9 mouse cellular contexts compared by ENCODE assay signal in the genomic region with DNA sequence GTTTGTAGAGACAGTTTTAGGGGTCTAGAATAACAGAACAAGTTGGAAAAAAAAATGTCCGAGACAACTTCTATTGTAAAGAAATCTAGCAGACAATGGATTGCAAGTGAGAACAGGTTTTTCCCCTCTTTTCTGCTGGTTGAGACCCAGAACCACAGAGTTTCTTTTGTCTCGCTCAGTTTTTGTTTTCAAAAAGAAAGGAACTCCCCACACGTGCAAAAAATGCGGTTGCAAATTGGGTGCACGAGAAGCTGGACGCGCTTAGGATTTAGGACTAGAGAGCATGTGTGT. TPM values are rescaled to one million over a fixed set of nuclear protein-coding genes. Genes with fewer than 3 reads are reported as not detected.
DNase-seq lines count a peak whose midpoint lies in the region; ATAC-seq and TF ChIP-seq lines count a peak whose summit lies in the region.
"Had no signal": no experiment of that assay in that cellular context is flagged by ENCODE, and none has a peak within 500 bp of the region (broad histone marks: within the 10 kb centered on the region; RNA-seq: fewer than 3 reads in every experiment).

No protein-coding gene starts in this region.

- peaks cover 20% of the 10 kb centered on the region for H3K79me3 ChIP-seq in C2C12 (ENCODE audit: low read depth)

- H3ac ChIP-seq in C2C12 (ENCODE audit: control insufficient read depth, insufficient read length, low read depth): peak overlapping the region; percentile 86

- H3K27me3 ChIP-seq in heart, adult 2 months (ENCODE audit: control insufficient read depth, insufficient read depth, low read length): no peaks in the 10 kb centered on the region
- H3K27me3 ChIP-seq in C2C12 (ENCODE audit: control insufficient read depth, insufficient read depth, insufficient read length): no peaks in the 10 kb centered on the region
- no peaks in the 10 kb centered on the region for H3K27me3 ChIP-seq in forebrain, embryonic 10.5 days (ENCODE audit: poor library complexity, severe bottlenecking)
- no peaks in the 10 kb centered on the region for H3K27me3 ChIP-seq in liver, embryonic 12.5 days (replicated peaks)
- H3K27me3 ChIP-seq: Patski had no signal

- no peak for ATAC-seq in liver, embryonic 12.5 days
- no peak for ATAC-seq in inflammation-experienced regulatory T-cells, adult 6 months

- peak overlapping the region; percentile 95 for H3K9ac ChIP-seq in heart, adult 2 months (ENCODE audit: low read depth, low read length)
- H3K9ac ChIP-seq in liver, embryonic 12.5 days: peak overlapping the region; percentile 85

- no peak for TF ChIP-seq CTCF in heart, adult 2 months (IDR thresholded peaks at IDR 0.05)
- TF ChIP-seq CTCF in C2C12 (IDR thresholded peaks at IDR 0.05; ENCODE audit: control insufficient read depth, insufficient read depth, insufficient read length): no peak

- TF ChIP-seq POLR2A in heart, adult 2 months (IDR thresholded peaks at IDR 0.05; ENCODE audit: insufficient read depth, low read depth, low read length): no peak

- H3K27ac ChIP-seq in heart, adult 2 months: peak overlapping the region; percentile 91
- peak overlapping the region; percentile 97 for H3K27ac ChIP-seq in forebrain, embryonic 10.5 days
- H3K27ac ChIP-seq in liver, embryonic 12.5 days: peak overlapping the region; percentile 89

- intact Hi-C loops in heart, adult 2 months (cut with DNase I): loop anchor here (1.0 to 2.0 kb wide), 2 partner anchors 37 to 146 kb away; partner anchors contain the start of gene Agk

- H3K4me1 ChIP-seq in heart, adult 2 months (ENCODE audit: control insufficient read depth, insufficient read depth, low read length): peaks cover 4% of the 10 kb centered on the region; the same call in 1 of the 2 replicates
- H3K4me1 ChIP-seq in forebrain, embryonic 10.5 days: peaks cover 24% of the 10 kb centered on the region
- peaks cover 10% of the 10 kb centered on the region for H3K4me1 ChIP-seq in liver, embryonic 12.5 days

- no peak for DNase-seq in heart, adult 2 months
- no peak for DNase-seq in heart, adult 9 months (ENCODE audit: low spot score in 2 of 2)
- DNase-seq in forebrain, embryonic 10.5 days (ENCODE audit: extremely low spot score, low spot score): no peak
- no peak for DNase-seq in thymus, postnatal 25 days
- DNase-seq in cerebellum, postnatal 14 days: no peak

- no peaks in the 10 kb centered on the region for H3K9me3 ChIP-seq in forebrain, embryonic 10.5 days
- H3K9me3 ChIP-seq in liver, embryonic 12.5 days (replicated peaks): no peaks in the 10 kb centered on the region

- H3K36me3 ChIP-seq in heart, adult 2 months (ENCODE audit: control insufficient read depth, insufficient read depth, low read length): peaks cover 21% of the 10 kb centered on the region
- H3K36me3 ChIP-seq in C2C12 (ENCODE audit: control insufficient read depth, insufficient read depth): peaks cover 39% of the 10 kb centered on the region
- peaks cover 37% of the 10 kb centered on the region for H3K36me3 ChIP-seq in forebrain, embryonic 10.5 days (replicated peaks)
- H3K36me3 ChIP-seq in liver, embryonic 12.5 days: peaks cover 33% of the 10 kb centered on the region

- peak overlapping the region; percentile 83 for H3K4me2 ChIP-seq in liver, embryonic 12.5 days

- H3K79me2 ChIP-seq in heart, adult 2 months (replicated peaks; ENCODE audit: control insufficient read depth, insufficient read depth, low read length): no peaks in the 10 kb centered on the region
- peaks cover 28% of the 10 kb centered on the region for H3K79me2 ChIP-seq in C2C12 (ENCODE audit: control insufficient read depth, insufficient read depth)

- peak overlapping the region; percentile 74 for H3K4me3 ChIP-seq in heart, adult 2 months
- peak overlapping the region; percentile 84 for H3K4me3 ChIP-seq in C2C12 (ENCODE audit: insufficient read depth, poor library complexity, severe bottlenecking)
- H3K4me3 ChIP-seq in forebrain, embryonic 10.5 days: peak overlapping the region; percentile 82
- peak overlapping the region; percentile 84 for H3K4me3 ChIP-seq in liver, embryonic 12.5 days

- no peak for TF ChIP-seq EP300 in heart, adult 2 months (IDR thresholded peaks at IDR 0.05; ENCODE audit: insufficient read depth, low read depth, low read length)

- WGBS in heart, adult 2 months: under 1% methylated on average over 7 of the region's 7 CpGs
- WGBS in forebrain, embryonic 10.5 days: under 1% methylated on average over 7 of the region's 7 CpGs
- under 1% methylated on average over 7 of the region's 7 CpGs for WGBS in liver, embryonic 12.5 days (ENCODE audit: insufficient replicate concordance)

TF ChIP-seq in C2C12, 6 proteins besides CTCF, POLR2A, EP300 and RAD21:
- TF ChIP-seq MYOD1 (IDR thresholded peaks at IDR 0.05; ENCODE audit: control insufficient read depth, insufficient read length, low read depth): no peak
- TF ChIP-seq FOSL1 (IDR thresholded peaks at IDR 0.05; ENCODE audit: insufficient read depth, low read length, poor library complexity, severe bottlenecking): no peak
- no peak for TF ChIP-seq MYOG (IDR thresholded peaks at IDR 0.05; ENCODE audit: control insufficient read depth, extremely low read depth, insufficient read length)
- TF ChIP-seq MAX (IDR thresholded peaks at IDR 0.05): no peak
- no peak for TF ChIP-seq CEBPB (IDR thresholded peaks at IDR 0.05; ENCODE audit: low read depth)
- TF ChIP-seq USF1 (IDR thresholded peaks at IDR 0.05; ENCODE audit: low read depth): no peak

RNA-seq across cellular contexts. Expression of gene Ssbp1, which starts 0.5 kb away (rescaled TPM):
- 10 to 100 TPM; 32.0 to 36.5 TPM for total RNA-seq in heart, adult 2 months (2021)
- polyA plus RNA-seq in heart, adult 2 months (2012; rRNA removed): 12.7 and 18.3 TPM in 2 replicates
- polyA plus RNA-seq in C2C12 (2012; fragmentation: generic; extraction: Trizol): 40.5 TPM
- polyA plus RNA-seq in forebrain, embryonic 10.5 days (2016; fragmentation: Nextera tagmentation; extraction: Ambion mirVana): 237 and 245 TPM in 2 replicates
- polyA plus RNA-seq in liver, embryonic 12.5 days (2016; fragmentation: Nextera tagmentation; extraction: Ambion mirVana): 107 and 108 TPM in 2 replicates
- polyA plus RNA-seq in inflammation-experienced regulatory T-cells, adult 6 months (2017; shearing (Covaris generic)): 100 to 1,000 TPM; 108 to 133 (median 114) TPM

RNA-seq across cellular contexts. Expression of gene Tas2r137, which starts 19.4 kb away (rescaled TPM):
- not detected for total RNA-seq in heart, adult 2 months (2021)
- 0.15 TPM in 1 of 2 replicates, not detected in the other for polyA plus RNA-seq in heart, adult 2 months (2012; rRNA removed)
- polyA plus RNA-seq in C2C12 (2012; fragmentation: generic; extraction: Trizol): not detected
- polyA plus RNA-seq in forebrain, embryonic 10.5 days (2016; fragmentation: Nextera tagmentation; extraction: Ambion mirVana): not detected in 2 replicates
- not detected in 2 replicates for polyA plus RNA-seq in liver, embryonic 12.5 days (2016; fragmentation: Nextera tagmentation; extraction: Ambion mirVana)
- not detected for polyA plus RNA-seq in inflammation-experienced regulatory T-cells, adult 6 months (2017; shearing (Covaris generic))

RNA-seq across cellular contexts. Expression of gene Tas2r108, which starts 21.7 kb away (rescaled TPM):
- not detected for total RNA-seq in heart, adult 2 months (2021)
- not detected in 2 replicates for polyA plus RNA-seq in heart, adult 2 months (2012; rRNA removed)
- not detected for polyA plus RNA-seq in C2C12 (2012; fragmentation: generic; extraction: Trizol)
- polyA plus RNA-seq in forebrain, embryonic 10.5 days (2016; fragmentation: Nextera tagmentation; extraction: Ambion mirVana): 0.19 and 0.21 TPM in 2 replicates
- not detected in 2 replicates for polyA plus RNA-seq in liver, embryonic 12.5 days (2016; fragmentation: Nextera tagmentation; extraction: Ambion mirVana)
- not detected for polyA plus RNA-seq in inflammation-experienced regulatory T-cells, adult 6 months (2017; shearing (Covaris generic))

RNA-seq across cellular contexts. Expression of gene Wee2, which starts 32.8 kb away (rescaled TPM):
- total RNA-seq in heart, adult 2 months (2021): not detected
- polyA plus RNA-seq in heart, adult 2 months (2012; rRNA removed): not detected in 2 replicates
- not detected for polyA plus RNA-seq in C2C12 (2012; fragmentation: generic; extraction: Trizol)
- 0.05 and 0.06 TPM in 2 replicates for polyA plus RNA-seq in forebrain, embryonic 10.5 days (2016; fragmentation: Nextera tagmentation; extraction: Ambion mirVana)
- not detected in 2 replicates for polyA plus RNA-seq in liver, embryonic 12.5 days (2016; fragmentation: Nextera tagmentation; extraction: Ambion mirVana)
- not detected for polyA plus RNA-seq in inflammation-experienced regulatory T-cells, adult 6 months (2017; shearing (Covaris generic))
- polyA plus RNA-seq: Patski had no signal

RNA-seq across cellular contexts. Expression of gene E330009J07Rik, which starts 35.7 kb away (rescaled TPM):
- 1 to 10 TPM; 2.5 to 4.5 TPM for total RNA-seq in heart, adult 2 months (2021)
- polyA plus RNA-seq in heart, adult 2 months (2012; rRNA removed): 1.7 and 3.5 TPM in 2 replicates
- 0.82 TPM for polyA plus RNA-seq in C2C12 (2012; fragmentation: generic; extraction: Trizol)
- 13.9 and 16.2 TPM in 2 replicates for polyA plus RNA-seq in forebrain, embryonic 10.5 days (2016; fragmentation: Nextera tagmentation; extraction: Ambion mirVana)
- 2.2 and 2.3 TPM in 2 replicates for polyA plus RNA-seq in liver, embryonic 12.5 days (2016; fragmentation: Nextera tagmentation; extraction: Ambion mirVana)
- 1 to 10 TPM; 3.2 to 9.1 (median 6.1) TPM for polyA plus RNA-seq in inflammation-experienced regulatory T-cells, adult 6 months (2017; shearing (Covaris generic))
